Mouse (Mus musculus): ENCODE measurements around the gene Kctd19. TPM values are rescaled to one million over a fixed set of nuclear protein-coding genes. Genes with fewer than 3 reads are reported as not detected.
A peak's percentile ranks its signal among the peaks of the same experiment; 100 is the strongest.

Gene Kctd19
- polyA plus RNA-seq, 1 experiment from 2014 or later = not detected

DNA sequence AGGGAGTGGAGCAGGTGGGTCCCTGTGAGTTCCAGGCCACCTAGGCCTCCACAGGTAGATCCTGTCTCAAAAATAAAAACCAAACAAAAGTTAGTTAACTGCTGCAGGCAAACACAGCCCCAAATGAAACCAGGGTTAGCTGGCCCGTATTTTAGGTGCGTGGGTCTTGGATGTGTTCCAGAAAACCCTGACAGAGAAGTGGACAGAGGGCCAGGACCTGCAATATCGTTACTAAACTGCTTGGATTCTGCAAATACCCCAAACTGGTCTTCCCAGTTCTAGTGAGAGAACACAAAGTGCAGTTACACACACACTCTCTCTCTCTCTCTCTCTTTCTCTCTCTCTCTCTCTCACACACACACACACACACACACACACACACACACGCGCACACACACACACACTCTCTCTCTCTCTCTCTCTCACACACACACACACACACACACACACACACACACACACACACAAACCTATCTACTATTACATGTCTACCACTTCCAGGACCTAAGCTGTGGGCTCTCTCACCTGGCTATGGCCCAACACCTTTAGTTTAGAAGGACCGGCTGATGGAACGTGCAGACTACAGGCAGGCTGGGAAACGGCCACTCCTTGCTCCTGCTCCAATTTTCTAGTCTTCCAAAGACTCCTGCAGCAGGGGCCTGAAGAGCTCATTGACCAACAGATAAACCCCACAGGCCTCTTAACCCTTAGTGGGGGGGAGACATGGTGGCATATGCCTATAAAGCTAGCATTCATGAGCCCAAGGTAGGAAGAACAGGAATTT lies 69.3 kb downstream of the Kctd19 start:
- no peak overlapping the region for H3K4me2 ChIP-seq
- ATAC-seq (replicated peaks; ENCODE audit: low FRiP score) = no peak
- peaks cover 3% of the 10 kb centered on the region; the same call in 1 of the 2 replicates for H3K27me3 ChIP-seq
- H3K27ac ChIP-seq = 0 out of 2 replicates have a peak overlapping the region, but pooled peaks have one; percentile 34
- H3K9ac ChIP-seq = no peak overlapping the region
- no peaks in the 10 kb centered on the region; the same call in 1 of the 2 replicates for H3K36me3 ChIP-seq
- WGBS = 62% methylated on average over 8 of the region's 8 CpGs
- H3K4me1 ChIP-seq = peaks cover 72% of the 10 kb centered on the region
- no peak overlapping the region for H3K4me3 ChIP-seq (replicated peaks)
- no peaks in the 10 kb centered on the region for H3K9me3 ChIP-seq (replicated peaks)

DNA sequence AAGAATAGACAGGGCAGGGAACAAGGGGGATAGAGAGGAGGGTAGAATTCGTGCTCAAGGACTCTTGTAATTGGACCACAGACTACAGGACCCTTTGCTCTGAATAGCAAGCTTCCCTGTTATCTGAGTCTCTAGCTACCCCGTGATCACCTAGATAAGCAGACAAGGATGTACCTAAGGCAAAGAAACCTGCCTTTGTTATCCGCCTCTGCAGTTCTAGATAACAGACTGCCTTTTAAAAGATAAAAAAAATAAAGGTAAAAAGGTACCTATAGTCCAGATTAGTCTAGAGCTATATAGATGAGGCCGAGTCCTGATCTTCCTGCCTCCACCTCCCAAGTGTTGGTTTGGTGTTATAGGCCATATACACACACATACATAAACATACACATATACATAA lies 70.5 kb downstream of the Kctd19 start:
- Histone ChIP-seq H3K4me3 (replicated peaks) (no peak overlapping the region), H3K4me2 (no peak overlapping the region), H3K9me3 (replicated peaks) (no peaks in the 10 kb centered on the region), H3K27ac (0 out of 2 replicates have a peak overlapping the region, but pooled peaks have one; percentile 19), H3K27me3 (no peaks in the 10 kb centered on the region), H3K36me3 (peaks cover 6% of the 10 kb centered on the region), H3K4me1 (peaks cover 69% of the 10 kb centered on the region), H3K9ac (no peak overlapping the region)
- ATAC-seq (replicated peaks; ENCODE audit: low FRiP score) = no peak
- WGBS = 77% methylated on average over 4 of the region's 4 CpGs

DNA sequence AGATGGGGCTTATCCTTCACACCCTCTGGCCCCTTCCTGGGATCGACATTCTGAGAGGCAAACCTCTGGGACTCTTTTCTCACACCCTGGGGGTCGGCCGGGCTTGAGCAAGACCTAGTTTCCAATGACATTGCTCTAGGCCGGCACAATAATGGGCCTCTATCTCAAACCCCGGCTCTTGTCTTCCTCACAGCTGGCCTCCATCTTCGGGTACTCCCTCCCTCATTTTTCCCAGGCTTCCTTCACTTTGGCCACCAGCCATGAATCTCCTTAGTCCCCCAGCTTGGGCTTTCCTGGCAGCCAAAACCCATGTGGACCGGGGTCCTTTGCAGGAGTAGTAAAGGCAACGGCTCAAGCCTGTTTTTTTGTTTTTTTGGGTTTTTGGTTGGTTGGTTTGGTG lies 71.9 kb downstream of the Kctd19 start:
- Histone ChIP-seq H3K36me3 (peaks cover 20% of the 10 kb centered on the region), H3K9ac (no peak overlapping the region), H3K27ac (peak overlapping the region; percentile 65), H3K4me1 (peaks cover 60% of the 10 kb centered on the region), H3K4me2 (0 out of 2 replicates have a peak overlapping the region, but pooled peaks have one; percentile 5), H3K4me3 (replicated peaks) (no peak overlapping the region), H3K27me3 (no peaks in the 10 kb centered on the region), H3K9me3 (replicated peaks) (no peaks in the 10 kb centered on the region)
- ATAC-seq (replicated peaks; ENCODE audit: low FRiP score) = no peak
- WGBS = 39% methylated on average over 8 of the region's 8 CpGs

DNA sequence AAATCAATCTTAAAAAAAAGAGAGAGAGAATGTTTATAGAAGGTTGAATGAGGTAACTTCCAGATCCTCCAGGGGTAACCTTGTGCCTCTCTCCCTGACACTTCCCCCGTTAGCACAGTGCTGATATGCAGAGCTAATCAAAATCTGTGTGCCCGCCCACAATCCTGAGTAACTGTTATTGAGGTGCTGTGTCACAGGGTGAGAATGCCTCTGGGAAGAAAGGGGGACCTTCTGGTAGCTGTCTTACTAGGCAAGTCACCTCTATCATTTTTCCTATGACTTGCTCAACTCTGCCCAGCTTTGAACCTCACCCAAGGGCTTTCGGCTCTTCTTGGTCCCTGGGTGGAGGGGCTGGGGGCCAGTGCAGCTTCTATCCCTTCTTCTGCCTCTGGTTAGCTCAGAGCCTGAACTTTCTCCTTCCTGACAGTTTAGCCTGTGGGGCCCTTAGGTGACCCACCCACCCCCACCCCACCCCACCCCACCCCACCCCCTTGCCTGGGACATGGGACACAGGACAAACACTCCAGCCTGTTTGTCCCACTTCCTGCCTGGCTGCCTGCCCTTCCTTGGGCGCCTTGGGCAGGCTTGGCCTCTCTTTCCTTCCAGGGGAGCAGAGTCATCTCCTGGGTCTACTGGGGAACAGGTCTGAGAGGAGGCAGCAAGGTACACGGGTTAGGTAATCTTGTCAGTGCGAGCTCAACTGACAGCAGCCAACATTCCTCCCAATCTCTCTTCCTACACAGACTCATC lies 73.2 kb downstream of the Kctd19 start:
- Histone ChIP-seq H3K36me3 (peaks cover 33% of the 10 kb centered on the region), H3K9ac (no peak overlapping the region), H3K27ac (no peak overlapping the region), H3K4me2 (no peak overlapping the region), H3K9me3 (replicated peaks) (no peaks in the 10 kb centered on the region), H3K27me3 (no peaks in the 10 kb centered on the region), H3K4me3 (replicated peaks) (no peak overlapping the region), H3K4me1 (peaks cover 47% of the 10 kb centered on the region)
- ATAC-seq (replicated peaks; ENCODE audit: low FRiP score) = no peak
- 69% methylated on average over 6 of the region's 6 CpGs for WGBS

DNA sequence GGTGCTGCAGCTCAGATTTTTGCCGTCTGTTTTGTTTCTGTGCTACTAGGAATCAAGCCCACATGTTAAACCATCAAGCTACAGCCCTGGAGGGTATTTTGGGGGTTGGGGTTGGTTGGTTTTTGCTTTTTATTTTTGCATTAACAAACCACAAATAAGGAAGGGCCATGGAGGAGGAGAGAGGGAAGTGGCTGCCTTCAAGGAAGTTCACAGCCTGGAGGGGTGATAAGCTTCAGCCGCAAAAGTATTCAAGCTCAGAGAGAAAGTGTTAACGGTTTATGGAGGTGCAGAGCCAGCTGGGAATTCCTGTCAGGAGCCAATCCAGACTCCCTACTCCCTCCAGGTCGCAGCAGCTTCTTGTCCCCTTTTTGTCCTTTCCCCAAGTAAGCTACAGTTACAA lies 74.3 kb downstream of the Kctd19 start:
- no peaks in the 10 kb centered on the region for H3K9me3 ChIP-seq (replicated peaks)
- H3K27me3 ChIP-seq = no peaks in the 10 kb centered on the region
- H3K4me3 ChIP-seq (replicated peaks) = no peak overlapping the region
- 34% methylated on average over 4 of the region's 4 CpGs for WGBS
- no peak overlapping the region for H3K27ac ChIP-seq
- peaks cover 44% of the 10 kb centered on the region for H3K36me3 ChIP-seq
- H3K9ac ChIP-seq = no peak overlapping the region
- ATAC-seq (replicated peaks; ENCODE audit: low FRiP score) = no peak
- H3K4me2 ChIP-seq = no peak overlapping the region
- peaks cover 36% of the 10 kb centered on the region for H3K4me1 ChIP-seq

DNA sequence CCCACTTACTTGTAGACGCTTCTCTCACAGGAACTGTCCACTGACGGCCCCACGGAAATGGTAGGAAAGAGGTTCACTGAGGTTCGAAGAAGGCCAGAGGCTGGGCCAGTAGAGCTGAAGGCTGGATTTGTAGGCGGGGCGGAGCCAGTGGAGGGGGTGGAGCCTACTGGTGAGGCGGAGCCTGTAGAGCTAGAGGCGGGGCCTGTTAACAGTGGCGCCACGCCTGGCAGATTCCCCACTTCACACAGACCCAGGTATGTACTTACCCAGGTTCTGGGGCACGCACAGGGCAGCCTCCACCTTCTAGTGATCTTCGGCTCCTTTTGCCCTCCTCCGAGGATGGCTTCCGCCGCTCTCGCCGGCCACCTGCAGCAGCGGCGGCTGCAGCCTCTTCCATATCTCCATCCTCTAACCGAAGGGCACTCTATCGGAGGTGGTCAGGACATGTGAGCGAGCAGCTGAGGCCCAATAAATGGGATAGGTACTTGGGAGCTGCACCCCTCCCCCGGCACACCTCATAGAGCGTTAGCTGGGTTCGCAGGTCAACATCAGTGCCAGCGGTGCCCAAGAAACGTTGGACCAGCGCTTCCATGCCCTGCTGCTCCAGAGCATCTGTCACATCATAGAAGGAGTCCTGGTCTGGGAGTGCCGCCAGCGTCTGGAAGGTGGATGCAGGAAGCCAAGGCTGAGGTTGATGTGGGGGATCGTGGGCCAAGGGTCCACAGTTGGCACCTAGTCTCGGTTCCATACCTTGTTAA lies 76.8 kb downstream of the Kctd19 start:
- H3K27me3 ChIP-seq = no peaks in the 10 kb centered on the region
- H3K36me3 ChIP-seq = peaks cover 68% of the 10 kb centered on the region
- peaks cover 23% of the 10 kb centered on the region for H3K4me1 ChIP-seq
- 61% methylated on average over 32 of the region's 32 CpGs for WGBS
- H3K27ac ChIP-seq = no peak overlapping the region
- no peak overlapping the region for H3K4me3 ChIP-seq (replicated peaks)
- H3K4me2 ChIP-seq = no peak overlapping the region
- ATAC-seq (replicated peaks; ENCODE audit: low FRiP score) = no peak; the same call in 1 of the 2 replicates
- no peak overlapping the region for H3K9ac ChIP-seq
- no peaks in the 10 kb centered on the region for H3K9me3 ChIP-seq (replicated peaks)

Other genes starting within 250 kb of the Kctd19 start
- 67.7 and 73.2 TPM in 2 replicates for gene Cbfb, start 242.8 kb downstream of the Kctd19 start, polyA plus RNA-seq (2015; fragmentation: Nextera tagmentation; extraction: Ambion mirVana)
- gene D230025D16Rik, start 188.4 kb downstream of the Kctd19 start, polyA plus RNA-seq (2015; fragmentation: Nextera tagmentation; extraction: Ambion mirVana) = 23.8 and 25.2 TPM in 2 replicates
- gene B3gnt9, start 158.3 kb downstream of the Kctd19 start, polyA plus RNA-seq (2015; fragmentation: Nextera tagmentation; extraction: Ambion mirVana) = 9.6 and 13.5 TPM in 2 replicates
- 20.0 and 24.2 TPM in 2 replicates for gene Tradd, start 148.9 kb downstream of the Kctd19 start, polyA plus RNA-seq (2015; fragmentation: Nextera tagmentation; extraction: Ambion mirVana)
- gene Fbxl8, start 148.9 kb downstream of the Kctd19 start, polyA plus RNA-seq (2015; fragmentation: Nextera tagmentation; extraction: Ambion mirVana) = 2.3 and 2.7 TPM in 2 replicates
- 0.12 and 0.13 TPM in 2 replicates for gene Hsf4, start 143.7 kb downstream of the Kctd19 start, polyA plus RNA-seq (2015; fragmentation: Nextera tagmentation; extraction: Ambion mirVana)
- gene Nol3, start 137.4 kb downstream of the Kctd19 start, polyA plus RNA-seq (2015; fragmentation: Nextera tagmentation; extraction: Ambion mirVana) = 0.84 and 1.1 TPM in 2 replicates
- gene 4931428F04Rik, start 123.6 kb downstream of the Kctd19 start, polyA plus RNA-seq (2015; fragmentation: Nextera tagmentation; extraction: Ambion mirVana) = 10.6 and 12.6 TPM in 2 replicates
- 21.6 and 25.4 TPM in 2 replicates for gene Exoc3l, start 117.4 kb downstream of the Kctd19 start, polyA plus RNA-seq (2015; fragmentation: Nextera tagmentation; extraction: Ambion mirVana)
- 88.8 and 103 TPM in 2 replicates for gene E2f4, start 115.8 kb downstream of the Kctd19 start, polyA plus RNA-seq (2015; fragmentation: Nextera tagmentation; extraction: Ambion mirVana)
- gene Elmo3, start 107.9 kb downstream of the Kctd19 start, polyA plus RNA-seq (2015; fragmentation: Nextera tagmentation; extraction: Ambion mirVana) = 10.6 and 11.5 TPM in 2 replicates
- 2.2 and 2.6 TPM in 2 replicates for gene Lrrc29, start 87.2 kb downstream of the Kctd19 start, polyA plus RNA-seq (2015; fragmentation: Nextera tagmentation; extraction: Ambion mirVana)
- gene Tmem208, start 87.1 kb downstream of the Kctd19 start, polyA plus RNA-seq (2015; fragmentation: Nextera tagmentation; extraction: Ambion mirVana) = 119 and 125 TPM in 2 replicates
- 3.5 TPM in 2 replicates for gene Fhod1, start 65.5 kb downstream of the Kctd19 start, polyA plus RNA-seq (2015; fragmentation: Nextera tagmentation; extraction: Ambion mirVana)
- 2.5 and 2.9 TPM in 2 replicates for gene Slc9a5, start 64.7 kb downstream of the Kctd19 start, polyA plus RNA-seq (2015; fragmentation: Nextera tagmentation; extraction: Ambion mirVana)
- 0.39 and 0.50 TPM in 2 replicates for gene Plekhg4, start 40.2 kb downstream of the Kctd19 start, polyA plus RNA-seq (2015; fragmentation: Nextera tagmentation; extraction: Ambion mirVana)
- 0.18 and 0.22 TPM in 2 replicates for gene Lrrc36, start 69 bp upstream of the Kctd19 start, polyA plus RNA-seq (2015; fragmentation: Nextera tagmentation; extraction: Ambion mirVana)
- gene Tppp3, start 58.0 kb upstream of the Kctd19 start, polyA plus RNA-seq (2015; fragmentation: Nextera tagmentation; extraction: Ambion mirVana) = 30.7 and 38.3 TPM in 2 replicates
- 39.2 and 43.7 TPM in 2 replicates for gene Zdhhc1, start 83.4 kb upstream of the Kctd19 start, polyA plus RNA-seq (2015; fragmentation: Nextera tagmentation; extraction: Ambion mirVana)
- 30.0 and 35.6 TPM in 2 replicates for gene Hsd11b2, start 105.3 kb upstream of the Kctd19 start, polyA plus RNA-seq (2015; fragmentation: Nextera tagmentation; extraction: Ambion mirVana)
- 85.8 and 88.3 TPM in 2 replicates for gene Atp6v0d1, start 152.5 kb upstream of the Kctd19 start, polyA plus RNA-seq (2015; fragmentation: Nextera tagmentation; extraction: Ambion mirVana)
- gene Ripor1, start 191.8 kb upstream of the Kctd19 start, polyA plus RNA-seq (2015; fragmentation: Nextera tagmentation; extraction: Ambion mirVana) = 33.3 and 39.5 TPM in 2 replicates
- 134 TPM in 2 replicates for gene Ctcf, start 223.1 kb upstream of the Kctd19 start, polyA plus RNA-seq (2015; fragmentation: Nextera tagmentation; extraction: Ambion mirVana)
- gene Agrp, start 223.9 kb upstream of the Kctd19 start, polyA plus RNA-seq (2015; fragmentation: Nextera tagmentation; extraction: Ambion mirVana) = 0.83 and 1.1 TPM in 2 replicates